Mouse (Mus musculus) urinary bladder, postnatal 14 days (tissue): ENCODE results near the gene Pard6b.
"Not testable (repeated sequence)": the region's sequence is repeated elsewhere in the genome, so short reads cannot be mapped to it uniquely, and the experiment has no call there.

Experiments used
- DNase-seq: peaks from one replicate; pipeline ENCODE4 v3.0.0; 2021; ENCODE audit warnings: low spot score

Gene Pard6b

DNA sequence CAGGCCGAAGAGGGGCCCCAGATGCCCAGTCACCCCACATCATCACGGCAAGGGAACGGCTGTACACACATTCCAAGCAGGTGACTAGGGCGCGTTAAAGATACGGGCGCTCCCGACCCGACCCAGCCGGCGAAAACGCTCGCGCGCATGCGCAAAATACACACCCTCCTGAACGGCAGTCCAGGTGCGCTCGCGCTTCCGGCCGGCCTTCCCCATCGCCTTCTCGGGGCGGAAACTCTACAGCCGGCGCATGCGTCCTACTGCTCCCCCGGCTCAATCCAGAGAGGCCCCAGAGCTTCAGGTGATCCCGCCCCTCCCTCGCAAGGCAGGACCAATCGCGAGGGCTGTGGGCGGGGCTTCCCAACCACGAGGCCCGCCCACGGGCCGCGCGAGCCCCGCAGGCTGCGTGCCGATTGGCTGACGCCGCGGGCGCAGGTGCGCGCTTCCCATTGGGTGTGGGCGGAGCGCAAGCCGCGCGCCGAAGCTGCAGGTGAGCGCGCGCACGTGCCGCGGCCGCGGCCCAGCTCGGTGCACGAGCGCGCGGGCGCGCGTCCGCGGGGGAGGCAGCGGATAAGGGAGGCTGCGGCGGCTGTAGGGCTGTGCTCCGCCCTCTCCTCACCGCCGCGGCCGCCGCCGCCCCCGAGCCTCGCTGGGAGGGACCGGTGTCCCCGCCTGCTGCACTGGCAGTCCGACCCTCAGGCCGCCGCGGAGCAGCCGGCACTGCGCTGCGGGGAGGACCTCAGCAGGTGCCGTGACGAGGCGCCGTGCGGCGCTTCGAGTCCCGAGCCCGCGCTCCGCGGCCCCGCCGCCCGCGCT lies at the start of gene Pard6b:
Gene Pard6b, plus strand, starts transcription at position 574 of the 816 bp plus-strand sequence.
- DNase-seq = peak; percentile 95

DNA sequence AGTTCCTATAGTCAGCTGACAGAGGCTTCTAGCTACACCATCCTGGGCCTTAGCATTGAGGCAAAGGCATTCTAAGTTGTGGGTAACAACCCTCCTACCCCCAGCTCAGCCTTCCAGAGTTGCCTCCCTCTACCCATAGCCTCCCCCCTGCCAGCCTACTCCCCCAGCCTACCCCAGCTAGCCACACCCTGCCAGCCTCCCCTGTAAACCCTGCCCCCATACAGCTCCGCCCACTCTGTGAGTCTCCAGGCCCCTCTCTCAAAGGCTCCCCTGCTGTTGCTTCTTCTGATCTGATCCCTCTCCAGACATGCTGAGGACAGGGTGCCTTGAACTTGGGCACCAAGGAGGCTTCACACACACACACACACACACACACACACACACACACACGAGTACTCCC lies 49.0 kb upstream of the Pard6b start:
- DNase-seq = no peak

DNA sequence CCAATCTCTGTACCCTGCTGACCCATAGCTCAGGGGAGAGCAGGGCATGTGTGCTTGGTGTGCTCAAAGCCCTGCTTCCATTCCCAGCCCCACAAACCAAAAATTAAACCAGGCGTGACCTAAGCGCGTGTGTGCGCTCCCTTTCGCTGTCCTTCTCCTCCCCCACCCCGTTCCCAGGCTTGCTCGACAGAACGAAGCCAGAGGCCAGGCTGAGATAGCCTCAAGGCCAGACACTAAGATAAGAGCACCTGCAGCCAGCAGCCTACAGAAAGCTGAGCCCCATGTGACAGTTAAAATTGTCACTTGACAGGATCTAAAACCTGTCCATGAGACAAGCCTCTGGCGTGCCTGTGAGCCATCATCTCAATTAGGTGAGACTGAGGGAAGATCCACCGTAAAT lies 46.9 kb upstream of the Pard6b start:
- no peak for DNase-seq

DNA sequence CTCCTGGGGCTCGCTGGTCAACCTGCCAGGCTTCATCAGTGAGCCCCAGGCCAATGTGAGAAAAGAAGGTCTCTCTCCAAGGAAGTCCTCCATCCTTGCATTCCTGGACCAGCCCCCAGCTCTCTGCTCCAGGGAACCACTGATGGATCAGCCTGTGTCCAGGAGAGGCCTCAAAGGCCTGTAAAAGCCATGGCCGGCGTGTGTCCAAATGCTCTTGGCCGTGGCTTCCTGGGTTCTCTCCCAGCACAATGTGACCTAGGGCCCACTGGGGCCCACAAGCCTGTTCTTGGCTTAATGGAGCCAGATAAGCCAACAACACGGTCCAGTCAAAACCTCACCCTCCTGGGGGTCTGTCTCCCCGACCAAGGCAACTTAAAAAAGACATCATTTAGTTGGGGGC lies 44.9 kb upstream of the Pard6b start:
- DNase-seq = no peak

DNA sequence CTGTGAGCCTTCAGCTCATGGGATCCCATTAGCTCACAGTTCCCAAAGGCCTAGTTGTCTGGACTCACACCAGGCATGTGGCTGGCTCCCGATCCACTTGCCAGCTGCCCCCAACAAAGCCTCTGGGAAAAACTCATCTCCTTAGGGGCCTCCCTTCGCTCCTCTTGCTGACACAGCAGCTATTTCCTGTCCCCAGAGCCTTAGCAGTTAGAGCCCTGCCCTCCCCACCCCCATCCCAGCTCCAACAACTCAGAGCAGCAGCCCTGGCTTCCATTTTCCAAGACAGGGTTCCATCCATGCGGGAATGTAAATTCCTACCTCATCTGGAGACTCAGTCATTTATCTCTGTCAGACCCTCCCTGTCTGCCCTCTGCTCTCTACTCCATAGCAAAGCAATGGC lies 43.7 kb upstream of the Pard6b start:
- no peak for DNase-seq

DNA sequence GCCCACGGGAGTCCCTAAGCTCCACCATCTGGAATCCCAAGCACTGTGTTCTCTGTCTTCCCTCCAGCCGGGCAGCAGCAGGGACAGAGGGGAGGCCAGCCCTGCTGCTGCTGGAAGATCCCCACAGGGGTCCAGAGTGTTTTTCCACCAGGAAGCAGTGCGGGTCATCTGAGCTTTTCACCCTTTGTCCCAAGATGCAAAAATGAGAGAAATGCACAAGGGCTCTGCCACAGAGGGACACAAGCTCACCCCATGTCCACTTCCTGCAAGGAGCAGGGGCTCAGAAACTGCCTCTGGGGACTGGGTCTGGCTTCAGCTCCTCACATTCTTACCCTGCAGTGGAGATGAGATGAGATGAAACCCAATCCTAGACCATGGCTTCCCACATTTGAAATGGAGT lies 40.1 kb upstream of the Pard6b start:
- DNase-seq = no peak

DNA sequence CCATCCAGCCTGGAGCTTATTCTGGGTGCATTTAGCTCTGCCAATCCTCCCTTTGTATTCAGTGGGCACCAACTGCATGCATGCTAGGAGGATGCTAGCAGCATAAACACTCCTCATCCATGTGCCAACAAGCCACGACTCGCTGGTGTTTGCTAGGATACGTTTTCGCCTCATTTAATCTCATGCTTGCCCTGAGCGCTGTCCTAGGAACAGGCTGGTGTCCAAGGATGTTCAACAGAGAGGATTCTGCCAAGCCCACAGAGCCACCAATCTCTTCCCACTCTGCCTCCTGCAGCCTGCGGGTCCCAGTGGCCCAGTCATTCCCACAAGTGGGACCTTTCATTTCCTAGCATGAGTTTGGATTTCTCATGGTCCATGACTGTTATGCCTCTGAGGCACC lies 38.8 kb upstream of the Pard6b start:
- DNase-seq = no peak

DNA sequence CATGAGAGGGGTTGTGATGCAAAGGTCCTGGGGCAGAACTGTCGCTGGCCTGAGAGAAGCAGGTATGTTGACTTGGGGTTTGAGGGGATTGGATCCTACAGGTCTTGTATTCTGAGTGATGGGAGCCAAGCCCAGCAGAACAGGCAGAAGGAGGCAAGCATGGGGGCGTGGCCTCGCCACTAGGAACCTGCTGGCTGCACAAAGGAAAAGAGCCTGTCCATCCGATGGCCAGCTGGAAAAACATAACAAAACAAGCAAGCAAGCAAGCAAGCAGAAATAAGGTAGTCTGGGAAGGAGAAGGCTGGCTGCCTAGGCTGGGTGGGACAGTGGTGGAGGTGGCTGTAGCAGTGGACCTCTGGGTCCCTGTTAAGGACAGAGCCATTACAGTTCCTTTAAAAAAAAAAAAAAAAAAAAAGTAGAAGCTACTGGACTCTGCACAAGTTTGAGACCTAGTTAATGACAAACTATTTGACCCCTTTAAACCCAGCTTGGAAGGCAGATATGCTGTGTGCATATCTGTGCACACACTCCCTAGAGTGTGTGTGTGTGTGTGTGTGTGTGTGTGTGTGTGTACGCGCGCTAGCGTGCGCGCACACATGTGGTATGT lies 36.0 kb upstream of the Pard6b start:
- no peak for DNase-seq

DNA sequence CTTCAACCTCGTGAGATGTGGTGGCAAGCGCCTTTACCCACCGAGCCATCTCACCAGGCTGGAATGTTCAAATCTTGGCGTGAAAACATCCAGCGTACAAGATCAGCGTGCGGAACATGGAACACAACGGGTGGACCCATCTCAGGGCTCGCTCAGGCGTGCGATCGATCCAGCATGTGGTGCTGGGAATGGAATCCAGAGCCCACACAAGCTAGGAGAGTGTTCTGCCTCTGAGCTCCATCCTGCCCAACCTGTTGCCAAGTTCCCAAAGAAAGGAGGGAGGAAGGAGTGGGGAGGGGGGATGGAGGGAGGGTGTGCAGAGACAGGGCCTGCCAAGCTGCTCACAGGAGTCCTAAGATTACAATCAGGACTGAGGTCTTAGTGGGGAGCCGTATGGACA lies 35.4 kb upstream of the Pard6b start:
- DNase-seq = no peak

DNA sequence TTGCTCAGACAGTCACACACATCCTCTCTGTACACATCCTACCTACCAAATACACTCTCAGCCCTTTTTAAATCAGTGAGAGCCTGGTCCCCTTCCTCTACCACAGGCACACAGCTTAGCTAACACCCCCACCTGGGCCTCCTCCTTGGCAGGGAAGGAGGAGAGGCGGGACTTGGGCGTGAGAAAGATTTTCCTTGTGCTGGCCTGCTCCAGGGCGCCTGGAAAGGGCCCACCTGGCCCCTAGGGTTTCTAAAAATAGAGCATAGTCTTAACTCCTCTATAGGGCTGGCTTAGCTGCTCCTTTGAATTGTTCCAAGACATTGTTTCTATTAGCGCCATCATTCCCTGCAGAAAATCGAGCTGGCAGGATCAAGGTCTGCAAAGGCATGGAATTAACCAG lies 35.0 kb upstream of the Pard6b start:
- DNase-seq = peak; percentile 53

DNA sequence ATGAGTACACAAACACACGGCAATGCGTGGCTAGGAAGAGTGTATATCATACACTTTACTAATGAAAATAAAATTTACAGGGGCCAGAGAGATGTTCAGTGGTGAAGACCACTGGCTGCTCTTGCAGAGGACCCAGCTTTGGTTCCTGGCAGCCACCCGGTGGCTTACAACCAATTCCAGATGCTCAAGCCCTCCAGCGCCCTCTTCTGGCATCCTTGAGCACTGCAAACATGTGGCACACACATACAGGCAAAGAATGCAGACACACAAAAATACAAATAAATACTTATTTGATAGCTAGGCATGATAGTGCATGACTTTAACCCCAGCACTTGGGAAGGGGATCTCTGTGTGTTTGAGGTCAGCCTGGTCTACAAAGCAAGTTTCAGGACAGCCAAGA lies 34.3 kb upstream of the Pard6b start:
- DNase-seq = no peak

DNA sequence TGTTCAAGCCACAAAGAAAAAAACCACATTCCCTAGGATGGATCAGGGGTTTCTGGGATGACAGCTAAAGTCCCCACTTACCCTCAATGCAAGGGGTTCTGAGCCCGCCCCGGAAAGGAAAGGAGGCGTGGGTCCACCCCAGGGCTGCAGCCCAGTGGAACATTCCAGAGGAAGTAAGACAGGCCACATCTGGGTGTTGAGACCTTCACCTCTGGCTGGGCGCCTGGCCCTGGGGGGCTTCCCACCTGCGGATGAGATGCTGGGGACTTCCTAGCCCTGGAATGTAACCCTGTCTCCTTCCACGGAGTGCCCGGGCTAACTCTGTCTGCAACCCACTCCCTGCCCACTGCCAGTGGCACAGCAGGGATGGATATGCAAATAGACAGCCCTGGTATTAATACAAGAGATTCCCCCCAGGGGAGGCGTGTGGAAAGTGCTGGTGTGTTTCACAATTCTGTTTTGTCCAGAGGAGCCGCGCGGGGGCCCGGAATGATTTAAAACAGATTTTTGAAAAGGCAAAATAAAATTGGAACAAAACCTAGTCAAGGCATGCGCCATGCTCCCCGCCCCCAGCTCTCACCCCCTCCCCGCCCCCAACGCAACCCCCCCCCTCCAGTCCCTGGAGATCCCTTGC lies 31.7 kb upstream of the Pard6b start:
- DNase-seq = no peak

DNA sequence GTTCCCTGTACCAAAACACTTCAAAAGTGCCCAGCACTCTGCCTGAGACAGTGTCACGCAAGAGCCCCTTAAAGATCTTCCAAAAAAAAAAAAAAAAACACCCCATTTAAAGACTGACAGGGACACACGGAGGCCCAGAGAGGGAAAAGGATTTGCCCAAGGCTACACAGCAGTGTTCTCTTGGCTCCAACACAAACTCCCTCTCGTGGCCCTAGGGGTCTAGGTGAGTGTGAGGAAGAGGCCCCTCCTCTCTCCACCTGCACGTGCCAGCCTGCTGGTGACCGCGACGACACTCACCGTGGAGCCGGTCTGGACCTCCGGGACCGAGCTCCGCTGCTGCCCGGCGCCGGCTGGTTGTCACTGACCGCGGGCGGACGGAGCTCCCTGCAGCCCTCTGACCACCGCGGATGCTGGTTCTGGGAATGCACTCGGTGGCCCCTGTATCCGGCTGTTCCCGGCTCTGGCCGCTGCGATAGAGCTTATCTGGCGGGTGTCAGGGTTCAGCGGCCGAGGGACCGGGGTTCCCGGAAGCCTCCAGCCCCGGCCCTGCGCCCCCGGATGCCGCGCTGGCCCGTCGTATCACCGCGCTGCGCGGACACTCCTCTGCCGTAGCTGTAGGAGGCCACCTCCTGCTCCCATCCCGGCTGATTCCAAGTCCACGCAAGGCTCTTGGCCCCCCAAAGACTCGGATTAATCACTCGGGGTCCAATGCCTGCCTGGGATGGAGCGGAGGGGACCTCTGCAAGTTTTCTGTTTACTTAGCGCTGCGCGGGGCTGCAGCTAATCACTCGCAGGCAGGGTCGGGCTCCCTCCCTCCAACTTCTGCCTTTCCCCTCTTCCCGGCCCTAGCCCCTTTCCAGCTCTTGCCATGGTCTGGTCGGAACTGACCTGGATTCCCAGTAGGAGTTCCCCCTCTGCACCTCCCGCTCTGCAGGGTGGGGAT lies 30.5 kb upstream of the Pard6b start:
- DNase-seq = no peak

DNA sequence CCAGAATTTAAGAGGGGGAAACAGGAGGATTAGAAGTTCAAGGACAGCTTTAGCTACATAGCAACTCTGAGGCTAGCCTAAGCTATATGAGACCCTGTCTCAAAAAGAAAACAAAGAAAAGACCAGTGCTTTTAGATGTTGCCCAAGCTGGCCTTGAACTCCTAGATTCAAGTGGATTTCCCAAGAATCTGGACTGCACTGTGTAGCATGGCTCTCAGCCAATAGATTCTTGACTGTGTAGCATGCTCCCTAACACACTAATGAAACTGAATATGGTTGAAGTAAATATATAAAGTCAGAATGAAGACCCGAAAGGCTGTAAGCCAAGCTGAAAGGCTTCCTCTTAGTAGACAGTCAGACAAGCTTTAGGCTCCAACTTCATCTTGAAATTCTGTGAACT lies 28.6 kb upstream of the Pard6b start:
- no peak for DNase-seq

DNA sequence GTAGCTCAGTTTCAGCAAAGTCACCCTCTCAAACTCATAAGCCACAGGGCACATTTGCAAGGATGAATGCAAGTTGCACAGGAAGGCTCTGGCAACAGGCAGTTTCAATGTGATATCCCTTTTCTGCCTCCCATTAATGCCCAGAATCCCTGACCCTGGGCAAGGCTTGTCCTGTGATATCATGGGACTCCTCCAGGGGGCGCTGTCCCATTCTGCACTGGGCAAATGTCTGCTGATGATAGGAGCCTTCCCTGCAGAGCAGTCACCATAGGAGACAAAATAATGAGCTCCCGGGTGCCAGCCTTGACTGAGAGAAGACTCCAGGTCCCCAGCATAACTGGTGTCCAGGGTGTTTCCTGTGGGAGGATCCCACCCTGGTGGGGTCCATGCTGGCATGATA lies 28.1 kb upstream of the Pard6b start:
- DNase-seq = peak; percentile 55

DNA sequence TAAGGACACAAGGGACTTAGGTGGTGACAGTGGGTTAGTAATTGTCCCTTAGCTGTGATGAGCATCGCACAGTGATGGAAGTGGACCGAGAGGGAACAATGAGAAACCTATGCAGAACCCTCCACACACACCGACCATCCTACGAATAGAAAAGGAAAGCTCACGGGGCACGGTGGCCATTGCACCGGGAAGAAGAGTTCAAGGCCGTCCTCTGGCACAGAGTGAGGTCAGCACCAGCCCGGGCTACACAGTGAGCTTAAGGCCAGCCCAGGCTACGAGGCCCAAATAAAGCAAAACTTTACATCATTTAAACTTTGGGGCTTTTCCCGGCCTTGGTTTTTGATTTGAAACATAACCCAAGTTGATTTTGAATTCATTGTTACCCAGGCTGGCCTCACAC lies 26.7 kb upstream of the Pard6b start:
- no peak for DNase-seq

DNA sequence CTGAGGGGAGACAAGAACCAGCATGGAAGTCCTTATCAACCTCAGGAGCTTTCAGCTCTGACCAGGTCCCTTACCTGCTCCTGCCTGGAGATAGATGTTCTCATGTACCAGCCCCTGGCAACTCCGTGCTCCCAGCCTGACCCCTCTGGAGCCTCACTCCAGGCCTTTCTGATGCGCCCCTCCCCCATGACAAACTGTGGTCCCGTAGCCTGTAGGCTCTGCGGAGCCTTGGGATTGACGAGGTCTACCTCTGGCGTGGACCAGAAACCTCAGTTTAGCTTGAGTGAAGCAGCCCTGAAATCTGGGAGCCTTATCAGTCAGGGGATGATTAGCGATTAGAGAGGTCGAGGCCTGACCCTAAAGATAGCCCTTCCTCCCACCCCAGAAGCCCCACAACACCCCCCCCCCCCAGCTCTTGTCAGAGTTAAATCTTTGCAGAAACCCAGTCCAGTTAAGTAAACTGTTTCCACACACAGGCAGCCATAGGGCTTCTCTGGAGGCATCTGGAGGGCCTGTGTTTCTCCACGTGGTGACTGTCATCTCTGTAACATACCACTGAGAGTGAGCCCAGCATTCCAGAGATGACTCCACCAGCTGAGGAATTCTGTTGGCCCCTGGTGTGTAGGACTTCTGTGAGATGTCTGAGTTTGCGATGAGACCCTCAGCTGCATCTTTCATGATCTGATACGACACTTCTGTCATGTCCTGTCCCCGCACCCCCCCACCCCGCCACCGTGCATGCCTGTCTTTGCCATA lies 24.7 kb upstream of the Pard6b start:
- DNase-seq = no peak

DNA sequence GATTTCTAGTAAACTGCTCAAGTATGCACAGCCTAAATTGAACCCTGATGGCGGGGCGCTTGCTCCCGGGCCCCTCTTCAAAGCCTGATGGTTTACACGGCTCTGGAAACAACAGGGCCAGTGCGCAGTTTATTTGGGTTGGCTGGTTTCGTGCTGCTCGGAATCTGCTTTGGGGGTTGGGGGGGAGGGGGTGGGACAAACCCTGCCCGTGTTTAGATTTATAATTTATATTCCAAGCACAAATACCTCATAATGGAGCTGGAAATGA lies 24.2 kb upstream of the Pard6b start:
- no peak for DNase-seq

DNA sequence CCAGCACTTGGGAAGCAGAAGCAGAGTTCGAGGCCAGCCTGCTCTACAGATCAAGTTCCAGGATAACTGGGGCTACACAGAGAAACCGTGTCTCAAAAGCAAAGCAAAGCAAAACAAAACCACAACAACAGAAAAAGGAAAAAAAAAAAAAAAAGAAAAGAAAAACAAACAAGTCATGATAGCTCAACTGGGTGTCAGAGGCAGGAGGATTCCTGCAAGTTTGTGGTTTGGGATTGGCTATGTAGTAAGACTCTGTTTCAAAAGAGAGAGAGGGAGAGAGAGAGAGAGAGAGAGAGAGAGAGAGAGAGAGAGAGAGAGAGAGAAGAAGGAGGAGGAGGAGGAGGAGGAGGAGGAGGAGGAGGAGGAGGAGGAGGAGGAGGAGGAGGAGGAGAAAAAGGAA lies 22.9 kb upstream of the Pard6b start:
- DNase-seq = not testable (repeated sequence)

DNA sequence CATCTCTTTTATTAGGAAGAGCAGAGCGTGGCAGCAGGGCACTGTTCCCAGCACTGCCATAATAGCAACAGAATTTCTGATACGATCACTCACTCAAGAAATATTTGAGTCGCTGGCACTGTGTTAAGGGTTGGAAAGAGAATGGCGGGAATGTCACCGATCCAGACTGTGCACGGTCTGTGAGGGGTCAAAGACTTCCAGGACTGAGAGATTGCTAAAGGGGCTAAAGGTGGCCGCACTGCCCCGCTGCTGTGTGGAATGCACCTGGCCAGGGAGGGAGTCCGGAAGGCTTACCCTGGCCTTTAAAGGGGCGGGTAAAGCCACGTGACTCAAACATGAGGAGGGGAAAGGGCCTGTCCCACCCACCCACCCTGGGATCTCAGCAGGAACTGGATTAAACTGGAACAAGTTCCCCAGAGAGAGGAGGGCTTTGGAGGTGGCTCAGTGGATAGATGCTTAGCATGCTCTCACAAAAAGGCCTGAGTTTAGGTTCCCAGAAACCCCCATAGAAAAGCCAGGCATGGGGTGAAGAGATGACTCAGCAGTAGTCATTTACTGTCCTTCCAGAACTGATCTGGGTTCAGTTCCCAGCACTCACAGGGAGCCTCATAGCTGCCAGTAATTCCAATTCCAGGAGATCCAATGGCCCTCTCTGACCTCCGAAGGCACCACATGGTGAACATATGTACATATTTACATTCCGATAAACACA lies 22.2 kb upstream of the Pard6b start:
- peak; percentile 59 for DNase-seq

DNA sequence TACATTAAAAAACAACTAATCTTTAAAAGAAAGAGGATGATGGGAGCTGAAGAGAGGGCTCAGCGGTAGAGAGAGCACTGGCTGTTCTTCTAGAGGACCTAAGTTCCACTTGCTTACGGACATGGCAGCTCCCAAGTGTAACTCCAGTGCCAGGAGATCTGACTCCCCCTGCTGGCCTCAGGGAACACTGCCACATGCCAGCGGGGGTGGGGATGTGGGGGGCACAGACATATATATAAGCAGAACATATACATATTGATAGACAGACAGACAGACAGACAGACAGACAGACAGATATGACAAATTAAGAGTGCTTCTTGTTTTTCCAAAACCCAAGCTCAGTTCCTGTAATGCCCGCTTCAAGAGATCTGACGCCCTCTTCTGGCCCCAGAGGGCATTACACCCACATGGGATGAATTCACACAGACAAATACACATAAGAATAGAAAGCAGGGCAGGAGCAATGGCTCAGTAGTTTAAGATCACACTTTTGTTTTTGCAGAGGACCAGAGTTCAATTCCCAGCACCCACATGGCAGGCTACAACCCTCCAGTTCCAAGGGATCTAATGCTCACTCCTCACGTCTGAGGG lies 21.5 kb upstream of the Pard6b start:
- no peak for DNase-seq
